Mouse (Mus musculus) kidney, adult 8-10 months (tissue): ENCODE data around the gene Tdp1.

Experiments used
- DNase-seq, 2 experiments: peaks; one replicate each; pipeline ENCODE4 v3.0.0; 2022

Tdp1 gene

DNA sequence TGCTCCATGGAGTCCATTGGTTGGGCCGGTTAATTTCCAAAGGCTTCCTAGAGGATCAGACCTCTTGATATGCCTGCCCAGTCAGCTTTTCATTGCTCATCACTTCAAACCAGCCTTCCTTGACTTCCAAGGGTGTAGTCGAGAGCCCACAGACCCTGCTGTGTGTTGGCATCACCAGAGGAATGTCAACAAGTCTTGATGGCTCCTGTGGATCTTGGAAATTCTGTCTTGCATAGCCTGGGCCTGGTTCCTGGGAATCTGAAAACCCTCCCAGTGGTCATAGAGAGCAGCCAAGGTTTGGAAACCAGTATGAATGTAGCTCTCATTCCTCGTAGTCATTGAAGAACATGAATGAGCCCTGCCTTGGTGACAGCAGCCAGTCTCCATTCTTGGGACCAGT is 116.9 kb downstream of the Tdp1 start:
- no peak for DNase-seq

DNA sequence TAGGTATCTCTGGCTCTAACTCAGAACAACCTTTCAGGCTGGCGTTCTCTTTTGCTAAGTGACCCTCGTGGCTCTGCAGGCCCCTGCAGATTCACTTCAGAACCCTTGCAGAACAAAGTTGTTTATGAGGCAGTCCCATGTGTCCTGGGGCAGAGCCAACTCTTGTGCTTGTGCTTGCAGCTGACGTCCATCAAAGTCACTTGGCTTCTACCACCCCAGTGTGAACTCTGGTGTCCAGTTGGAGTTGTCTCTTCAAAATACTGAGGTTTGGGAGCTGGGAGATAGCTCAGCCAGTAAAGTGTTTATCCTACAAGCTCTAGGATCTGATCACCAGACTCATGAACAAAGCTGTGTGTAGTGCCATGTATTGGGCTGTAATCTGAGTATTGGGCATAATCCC is 117.6 kb downstream of the Tdp1 start:
- no peak for DNase-seq

DNA sequence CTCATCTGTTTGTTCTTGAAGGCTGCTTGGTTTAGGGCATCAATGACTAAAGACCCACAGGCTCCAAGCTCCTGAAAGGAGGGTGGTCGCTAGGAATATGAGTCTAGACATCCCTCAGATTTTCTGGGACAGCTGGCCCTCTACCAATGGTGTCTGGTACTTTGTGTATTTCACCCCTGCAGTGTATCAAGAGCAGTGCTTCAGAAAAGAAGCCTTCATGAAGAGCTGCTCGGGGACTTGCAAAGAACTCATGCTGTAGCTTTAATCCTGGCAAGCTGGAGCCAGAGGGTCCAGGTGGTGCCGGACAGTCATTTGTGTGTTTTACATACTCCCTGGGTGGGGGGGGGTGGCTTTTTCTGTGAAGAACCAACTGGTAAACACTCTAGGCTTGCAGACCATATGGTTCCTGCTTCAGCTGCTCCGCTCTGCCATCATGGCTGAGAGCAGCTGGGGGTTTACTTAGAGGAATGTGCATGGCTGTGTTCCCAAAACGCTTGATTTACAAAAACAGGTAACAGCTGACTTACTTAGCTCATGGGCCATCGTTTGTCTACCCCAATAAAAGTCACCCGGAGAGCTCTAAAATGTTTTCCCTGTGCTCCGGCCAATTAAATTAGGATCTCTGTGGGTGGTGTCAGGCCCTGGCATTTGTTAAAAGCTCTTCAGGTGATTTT is 118.7 kb downstream of the Tdp1 start:
- DNase-seq: no peak
